ENCODE assay signal across 16 mouse cellular contexts in the genomic region with DNA sequence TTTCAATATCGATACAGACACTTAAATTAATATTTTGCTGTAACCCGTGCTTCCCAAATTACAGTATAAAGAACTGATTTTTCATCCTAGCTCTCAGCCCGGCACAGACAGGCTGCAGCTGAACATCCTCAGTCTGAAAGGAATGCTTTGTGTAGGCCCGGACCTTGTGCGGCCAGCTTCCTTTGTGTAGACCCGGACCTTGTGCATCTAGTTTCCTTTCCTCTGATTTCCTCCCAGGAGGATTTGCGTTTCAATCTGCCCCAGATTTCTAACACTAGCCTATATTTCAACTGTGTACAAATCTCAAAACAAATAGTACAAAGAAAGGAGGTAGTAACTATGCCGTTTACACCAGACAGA.
DNase-seq lines count a peak whose midpoint lies in the region; ATAC-seq and TF ChIP-seq lines count a peak whose summit lies in the region.
"Had no signal": no experiment of that assay in that cellular context is flagged by ENCODE, and none has a peak within 500 bp of the region (broad histone marks: within the 10 kb centered on the region; RNA-seq: fewer than 3 reads in every experiment).

No protein-coding gene starts in this region.

- no peak overlapping the region for H3K4me3 ChIP-seq in left cerebral cortex, adult 2 months
- no peak overlapping the region for H3K4me3 ChIP-seq in forebrain, embryonic 13.5 days
- H3K4me3 ChIP-seq: embryonic facial prominence, embryonic 15.5 days; limb, embryonic 12.5 days had no signal

- peak overlapping the region; percentile 14; the same call in 1 of the 2 replicates for H3K4me2 ChIP-seq in forebrain, embryonic 13.5 days
- H3K4me2 ChIP-seq: embryonic facial prominence, embryonic 15.5 days; limb, embryonic 12.5 days had no signal

- H3K36me3 ChIP-seq in forebrain, embryonic 13.5 days (ENCODE audit: poor library complexity, severe bottlenecking) = no peaks in the 10 kb centered on the region
- H3K36me3 ChIP-seq: embryonic facial prominence, embryonic 15.5 days; limb, embryonic 12.5 days had no signal

- ATAC-seq in forebrain, embryonic 13.5 days = peak; percentile 90
- ATAC-seq: lung, postnatal 0 days had no signal

- intact Hi-C loops in left cerebral cortex, adult 2 months (cut with DNase I) = no loop called here

- no peak overlapping the region for H3K9ac ChIP-seq in forebrain, embryonic 13.5 days
- H3K9ac ChIP-seq: embryonic facial prominence, embryonic 15.5 days; limb, embryonic 12.5 days had no signal

- H3K27ac ChIP-seq in left cerebral cortex, adult 2 months = no peak overlapping the region
- H3K27ac ChIP-seq in forebrain, embryonic 13.5 days = no peak overlapping the region; the same call in 1 of the 2 replicates
- H3K27ac ChIP-seq: embryonic facial prominence, embryonic 15.5 days; limb, embryonic 12.5 days had no signal

- 23% methylated on average over 8 of the region's 8 CpGs for WGBS in forebrain, embryonic 13.5 days

- DNase-seq in left cerebral cortex, adult 11 months (ENCODE audit: low spot score) = peak; percentile 9
- DNase-seq in left cerebral cortex, adult 2 months (ENCODE audit: extremely low spot score in 1 of 2, low spot score in 2 of 2) = no peak
- peak; percentile 2 to 7 for DNase-seq in layer of hippocampus, postnatal 36 days
- DNase-seq in right cerebral cortex, postnatal 25 days = peak; percentile 3
- no peak for DNase-seq in adrenal gland, adult 8-10 months
- DNase-seq in gastrocnemius, postnatal 4 days (ENCODE audit: low spot score in 2 of 2) = no peak
- DNase-seq in urinary bladder, postnatal 14 days (ENCODE audit: low spot score) = no peak
- DNase-seq: adrenal gland, postnatal 14 days; cerebellum, adult 18-20 months; gastrocnemius, postnatal 25 days; heart, postnatal 36 days; kidney, postnatal 10 days had no signal

- H3K27me3 ChIP-seq in forebrain, embryonic 13.5 days = no peaks in the 10 kb centered on the region
- H3K27me3 ChIP-seq: embryonic facial prominence, embryonic 15.5 days; limb, embryonic 12.5 days had no signal

- no peak for TF ChIP-seq CTCF in left cerebral cortex, adult 2 months (IDR thresholded peaks at IDR 0.05)

- H3K9me3 ChIP-seq in forebrain, embryonic 13.5 days (replicated peaks) = no peaks in the 10 kb centered on the region
- H3K9me3 ChIP-seq: embryonic facial prominence, embryonic 15.5 days; limb, embryonic 12.5 days had no signal

- no peaks in the 10 kb centered on the region for H3K4me1 ChIP-seq in forebrain, embryonic 13.5 days
- H3K4me1 ChIP-seq: embryonic facial prominence, embryonic 15.5 days; limb, embryonic 12.5 days had no signal

Comparison
In these comparisons a context has a peak if more than half of its experiments do, and no peak if none do; other contexts are left out.
1. DNase-seq: peak in left cerebral cortex, adult 11 months (single experiment), layer of hippocampus, postnatal 36 days (2 of 2) and right cerebral cortex, postnatal 25 days (single experiment); none in left cerebral cortex, adult 2 months (0 of 2), adrenal gland, adult 8-10 months (single experiment), gastrocnemius, postnatal 4 days (0 of 2) and urinary bladder, postnatal 14 days (single experiment).